Mouse (Mus musculus) forebrain, embryonic 12.5 days (tissue): Measurements from ENCODE around the gene Krt32. TPM values are rescaled to one million over a fixed set of nuclear protein-coding genes. Genes with fewer than 3 reads are reported as not detected.

Source experiments
- ATAC-seq: fragments of 200-750 bp; cut with Nextera tagmentation; 2 replicates; pipeline ENCODE4 v1.8.0; 2017; ENCODE audit warnings: moderate TSS enrichment; ENCODE audit not compliant: low FRiP score
- H3K27ac ChIP-seq: fragments of 300-500 bp; sonication (generic); 2 replicates; pipeline ENCODE4 v1.5.1; 2016; ENCODE audit warnings: mild to moderate bottlenecking
- H3K27me3 ChIP-seq: fragments of 300-500 bp; sonication (generic); 2 replicates; pipeline ENCODE4 v1.6.1; 2016; ENCODE audit warnings: mild to moderate bottlenecking
- H3K36me3 ChIP-seq: fragments of 300-500 bp; sonication (generic); replicated peaks from 2 replicates; pipeline ENCODE4 v1.6.1; 2016; ENCODE audit warnings: mild to moderate bottlenecking
- H3K4me1 ChIP-seq: fragments of 300-500 bp; sonication (generic); 2 replicates; pipeline ENCODE4 v1.6.1; 2016
- H3K4me2 ChIP-seq: fragments of 300-500 bp; sonication (generic); 2 replicates; pipeline ENCODE4 v1.6.1; 2016; ENCODE audit warnings: mild to moderate bottlenecking, moderate library complexity
- H3K4me3 ChIP-seq: fragments of 300-500 bp; sonication (generic); replicated peaks from 2 replicates; pipeline ENCODE4 v1.5.1; 2016; ENCODE audit warnings: mild to moderate bottlenecking
- H3K9ac ChIP-seq: fragments of 300-500 bp; sonication (generic); 2 replicates; pipeline ENCODE4 v1.6.1; 2016; ENCODE audit warnings: mild to moderate bottlenecking
- H3K9me3 ChIP-seq: fragments of 300-500 bp; sonication (generic); 2 replicates; pipeline ENCODE4 v1.6.1; 2016
- WGBS: fragments of 180-500 bp; shearing (Covaris S2); methylation state at CpG from one replicate; pipeline ENCODE4 v1.1.7; 2016; 5-methylcytosine and 5-hydroxymethylcytosine counted together
- polyA plus RNA-seq: library from polyadenylated mRNA; unstranded; fragments of >200 nt; fragmentation: Nextera tagmentation; extraction: Ambion mirVana; gene quantifications from 2 replicates; pipeline ENCODE4 v1.2.1, GENCODE M21; 2016

Gene Krt32
- polyA plus RNA-seq, 1 experiment from 2014 or later, result not detected

GRCm38 (mm10) chr11:100097819-100098218 is 9.8 kb upstream of the Krt32 start:
- no peak for ATAC-seq
- no peak overlapping the region for H3K9ac ChIP-seq
- no peaks in the 10 kb centered on the region for H3K36me3 ChIP-seq
- H3K27ac ChIP-seq, result no peak overlapping the region
- WGBS, result 84% methylated on average over 9 of the region's 9 CpGs
- no peaks in the 10 kb centered on the region for H3K4me1 ChIP-seq
- no peak overlapping the region for H3K4me3 ChIP-seq
- no peaks in the 10 kb centered on the region for H3K9me3 ChIP-seq
- no peak overlapping the region for H3K4me2 ChIP-seq
- no peaks in the 10 kb centered on the region for H3K27me3 ChIP-seq

DNA sequence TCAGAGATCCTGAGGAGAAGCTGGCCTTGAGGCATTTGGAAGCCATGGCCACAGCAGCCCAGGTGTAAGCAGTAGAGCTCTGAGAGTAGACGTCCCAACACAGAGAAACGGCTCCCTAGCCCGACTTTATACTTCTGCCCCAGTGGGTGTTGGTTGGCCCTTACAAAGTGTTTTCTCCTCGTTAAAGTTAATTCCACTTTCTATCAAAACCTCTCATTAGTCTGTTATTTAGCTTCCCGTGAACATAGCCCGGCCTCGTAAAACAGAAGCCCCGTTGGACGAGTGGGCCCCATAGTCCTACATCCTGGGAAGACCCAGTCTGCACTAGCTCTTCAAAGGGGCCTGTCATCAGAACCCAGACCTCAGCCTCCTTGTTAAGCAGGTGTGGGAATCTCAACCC is 8.1 kb upstream of the Krt32 start, which contains the start of gene Krt35:
Gene Krt35 (minus strand): TSS at position 101 of the 400 bp plus-strand sequence.
- 54% methylated on average over 9 of the region's 9 CpGs for WGBS
- no peaks in the 10 kb centered on the region for H3K4me1 ChIP-seq

DNA sequence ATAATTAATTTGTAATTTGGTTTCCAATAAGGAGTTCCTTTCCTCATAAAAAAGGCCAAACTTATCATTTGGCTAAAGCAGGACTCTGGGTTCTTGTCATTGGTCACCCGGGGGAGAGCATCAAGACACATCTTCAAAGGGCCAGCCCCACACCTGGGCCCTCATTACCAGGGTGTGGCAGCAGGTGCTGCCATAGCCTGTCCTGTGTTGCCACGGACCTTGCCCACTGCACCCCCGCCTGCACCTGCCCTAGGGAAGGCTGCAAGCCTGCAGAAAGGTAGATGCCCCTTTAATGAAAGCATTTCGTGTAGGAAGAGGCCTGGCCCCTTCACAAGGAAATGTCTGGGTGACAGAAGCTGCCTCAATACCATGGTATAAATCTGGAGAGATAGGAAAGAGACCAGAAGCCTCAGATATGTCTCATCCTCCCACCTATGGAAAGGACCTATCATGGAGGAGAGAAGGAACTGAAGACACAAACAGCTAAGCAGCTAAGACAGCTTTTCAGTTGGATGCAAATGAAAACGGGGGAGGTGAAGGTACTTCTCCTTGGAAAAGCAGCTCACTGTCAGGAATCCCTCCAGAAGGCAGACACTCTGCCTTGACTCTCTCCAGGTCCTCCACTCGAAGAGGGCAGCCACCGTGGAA is 476 bp upstream of the Krt32 start:
- ATAC-seq, result no peak
- H3K9ac ChIP-seq, result no peak overlapping the region
- no peaks in the 10 kb centered on the region for H3K36me3 ChIP-seq
- H3K4me1 ChIP-seq, result no peaks in the 10 kb centered on the region
- no peaks in the 10 kb centered on the region for H3K9me3 ChIP-seq
- H3K27me3 ChIP-seq, result no peaks in the 10 kb centered on the region
- WGBS, result 69% methylated on average over 7 of the region's 7 CpGs
- H3K4me2 ChIP-seq, result no peak overlapping the region
- no peak overlapping the region for H3K27ac ChIP-seq
- no peak overlapping the region for H3K4me3 ChIP-seq

More for the DNA sequence above, 8.1 kb upstream of the Krt32 start, which contains the start of gene Krt35:
- ATAC-seq, result no peak
- no peak within 1 kb of the TSS for H3K27ac ChIP-seq
- no peak within 1 kb of the TSS for H3K4me3 ChIP-seq
- H3K9me3 ChIP-seq, result no peaks in the 10 kb centered on the region
- H3K36me3 ChIP-seq, result no peaks in the 10 kb centered on the region
- no peak within 1 kb of the TSS for H3K4me2 ChIP-seq
- H3K27me3 ChIP-seq, result no peaks in the 10 kb centered on the region
- no peak within 1 kb of the TSS for H3K9ac ChIP-seq

DNA sequence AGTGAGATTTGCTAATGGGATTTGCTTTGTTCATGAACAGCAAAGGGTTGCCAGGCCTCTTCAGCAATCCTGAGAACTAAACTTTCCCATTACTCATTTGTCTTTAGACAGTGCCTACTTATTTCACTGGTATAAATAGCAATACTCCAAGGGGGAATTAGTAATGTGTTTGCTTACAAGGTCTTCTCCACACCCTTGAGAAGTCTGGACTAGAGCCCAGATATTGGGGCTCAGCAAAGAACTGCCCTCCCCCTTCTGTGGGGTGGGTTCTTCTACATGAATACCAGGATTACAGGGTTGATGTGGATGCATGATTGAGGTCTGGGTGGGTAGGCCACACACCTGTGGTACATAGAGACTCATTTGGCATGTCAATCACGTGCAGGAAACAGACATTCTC is 14.2 kb downstream of the Krt32 start:
- Histone ChIP-seq H3K27ac (no peak overlapping the region), H3K4me1 (peaks cover 2% of the 10 kb centered on the region; the same call in 1 of the 2 replicates), H3K27me3 (no peaks in the 10 kb centered on the region), H3K9me3 (no peaks in the 10 kb centered on the region), H3K4me3 (no peak overlapping the region), H3K9ac (no peak overlapping the region), H3K36me3 (no peaks in the 10 kb centered on the region), H3K4me2 (no peak overlapping the region)
- WGBS, result 50% methylated on average over 1 of the region's 1 CpGs
- ATAC-seq, result no peak

DNA sequence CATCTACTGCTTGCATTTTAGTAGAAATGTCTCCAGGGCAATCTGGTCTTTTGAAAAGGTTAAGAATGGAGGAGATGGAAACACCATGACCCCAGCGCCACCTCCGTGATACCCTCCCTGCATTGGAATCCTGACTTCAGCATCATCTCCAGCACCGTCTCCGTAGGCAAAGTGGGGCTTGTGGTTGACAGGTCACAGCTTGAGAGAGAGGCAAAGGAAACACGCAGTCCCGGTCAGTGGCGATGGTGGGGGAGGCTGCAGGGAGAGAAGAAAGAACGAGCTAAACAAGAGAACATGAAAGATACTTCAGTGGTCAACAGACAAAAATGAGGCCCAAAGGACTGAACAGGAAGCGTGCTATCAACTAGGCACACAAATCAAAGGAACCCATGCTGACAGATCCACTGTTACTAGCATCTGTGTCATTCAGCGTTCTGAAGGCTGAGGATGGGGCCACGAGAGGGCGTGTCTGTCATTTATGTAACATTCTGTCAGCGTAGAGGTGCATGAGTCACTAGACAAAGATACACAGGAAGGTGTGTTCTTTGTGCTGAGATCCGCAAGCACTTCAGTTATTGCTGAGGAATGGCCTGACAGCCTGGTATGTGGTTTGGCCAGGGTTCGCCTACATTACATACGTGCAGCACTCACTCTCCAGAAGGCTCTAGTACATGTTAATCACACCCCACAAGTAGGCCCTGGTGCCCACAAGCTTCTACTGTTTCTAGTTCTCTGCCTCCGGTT is 20.6 kb downstream of the Krt32 start:
- H3K27me3 ChIP-seq, result no peaks in the 10 kb centered on the region
- H3K9ac ChIP-seq, result no peak overlapping the region
- no peak overlapping the region for H3K27ac ChIP-seq
- H3K36me3 ChIP-seq, result no peaks in the 10 kb centered on the region
- H3K4me3 ChIP-seq, result no peak overlapping the region
- H3K4me2 ChIP-seq, result no peak overlapping the region
- WGBS, result 88% methylated on average over 17 of the region's 17 CpGs
- no peak for ATAC-seq
- H3K9me3 ChIP-seq, result no peaks in the 10 kb centered on the region
- H3K4me1 ChIP-seq, result no peaks in the 10 kb centered on the region

DNA sequence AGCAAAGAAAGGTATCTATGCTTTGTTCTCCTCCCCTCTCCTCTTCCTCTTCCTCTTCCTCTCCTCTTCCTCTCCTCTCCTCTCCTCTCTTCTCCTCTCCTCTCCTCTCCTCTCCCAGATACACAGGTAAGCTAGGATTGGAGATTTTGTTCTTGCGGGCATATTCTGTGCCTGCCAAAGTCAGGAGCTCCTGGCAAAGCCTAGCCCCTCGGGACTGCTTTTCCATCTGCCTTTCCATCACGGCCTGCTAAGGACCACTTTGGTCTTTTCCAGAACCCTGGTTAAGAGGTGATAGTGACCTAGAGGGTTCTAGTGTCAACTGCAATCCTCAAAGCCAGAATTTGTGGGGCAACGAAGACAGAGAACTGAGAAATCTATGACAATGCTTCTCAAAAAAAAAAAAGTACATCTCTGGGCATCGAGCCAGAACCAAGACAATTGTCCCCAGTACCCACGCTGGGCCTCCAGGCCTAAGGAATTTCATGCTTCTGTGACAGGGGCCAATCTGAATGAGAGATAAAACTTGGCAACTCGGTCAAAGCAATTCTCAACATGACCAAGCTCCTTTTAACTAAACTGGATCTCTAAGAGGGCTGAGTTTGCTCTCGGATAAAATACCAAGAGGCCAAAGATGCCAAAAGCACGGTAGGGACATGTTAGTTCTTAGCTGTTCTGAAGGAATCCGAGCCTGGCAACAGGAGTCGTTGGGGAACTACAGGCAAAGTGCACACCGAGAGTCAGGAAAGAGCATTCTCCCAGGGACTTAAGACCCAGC is 21.6 kb downstream of the Krt32 start:
- no peaks in the 10 kb centered on the region for H3K4me1 ChIP-seq
- no peak for ATAC-seq
- H3K4me3 ChIP-seq, result no peak overlapping the region
- H3K9me3 ChIP-seq, result no peaks in the 10 kb centered on the region
- no peaks in the 10 kb centered on the region for H3K36me3 ChIP-seq
- no peak overlapping the region for H3K27ac ChIP-seq
- 81% methylated on average over 12 of the region's 12 CpGs for WGBS
- H3K9ac ChIP-seq, result no peak overlapping the region
- no peaks in the 10 kb centered on the region for H3K27me3 ChIP-seq
- H3K4me2 ChIP-seq, result no peak overlapping the region

DNA sequence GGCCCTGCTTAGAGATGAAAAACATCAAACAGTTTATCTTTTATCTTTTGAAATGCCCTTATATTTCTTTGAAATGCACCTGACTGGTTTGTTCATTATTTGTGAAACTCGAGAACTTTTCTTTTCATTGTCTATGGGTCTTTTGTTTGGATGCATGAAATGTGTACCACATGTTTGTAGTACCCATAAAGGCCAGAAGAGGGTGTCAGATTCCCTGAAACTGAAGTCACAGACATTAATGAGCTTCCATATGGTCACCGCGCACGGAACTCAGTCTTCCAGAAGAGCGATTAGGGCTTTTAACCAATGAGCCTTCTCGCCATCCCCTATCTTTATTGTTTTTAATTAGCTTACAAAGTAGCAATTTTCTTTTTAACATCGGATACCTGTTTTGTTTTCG is 29.2 kb downstream of the Krt32 start:
- no peaks in the 10 kb centered on the region for H3K27me3 ChIP-seq
- no peak overlapping the region for H3K9ac ChIP-seq
- H3K4me2 ChIP-seq, result no peak overlapping the region
- no peaks in the 10 kb centered on the region for H3K36me3 ChIP-seq
- ATAC-seq, result no peak
- no peaks in the 10 kb centered on the region for H3K4me1 ChIP-seq
- H3K9me3 ChIP-seq, result no peaks in the 10 kb centered on the region
- no peak overlapping the region for H3K4me3 ChIP-seq
- 62% methylated on average over 8 of the region's 8 CpGs for WGBS
- no peak overlapping the region for H3K27ac ChIP-seq

DNA sequence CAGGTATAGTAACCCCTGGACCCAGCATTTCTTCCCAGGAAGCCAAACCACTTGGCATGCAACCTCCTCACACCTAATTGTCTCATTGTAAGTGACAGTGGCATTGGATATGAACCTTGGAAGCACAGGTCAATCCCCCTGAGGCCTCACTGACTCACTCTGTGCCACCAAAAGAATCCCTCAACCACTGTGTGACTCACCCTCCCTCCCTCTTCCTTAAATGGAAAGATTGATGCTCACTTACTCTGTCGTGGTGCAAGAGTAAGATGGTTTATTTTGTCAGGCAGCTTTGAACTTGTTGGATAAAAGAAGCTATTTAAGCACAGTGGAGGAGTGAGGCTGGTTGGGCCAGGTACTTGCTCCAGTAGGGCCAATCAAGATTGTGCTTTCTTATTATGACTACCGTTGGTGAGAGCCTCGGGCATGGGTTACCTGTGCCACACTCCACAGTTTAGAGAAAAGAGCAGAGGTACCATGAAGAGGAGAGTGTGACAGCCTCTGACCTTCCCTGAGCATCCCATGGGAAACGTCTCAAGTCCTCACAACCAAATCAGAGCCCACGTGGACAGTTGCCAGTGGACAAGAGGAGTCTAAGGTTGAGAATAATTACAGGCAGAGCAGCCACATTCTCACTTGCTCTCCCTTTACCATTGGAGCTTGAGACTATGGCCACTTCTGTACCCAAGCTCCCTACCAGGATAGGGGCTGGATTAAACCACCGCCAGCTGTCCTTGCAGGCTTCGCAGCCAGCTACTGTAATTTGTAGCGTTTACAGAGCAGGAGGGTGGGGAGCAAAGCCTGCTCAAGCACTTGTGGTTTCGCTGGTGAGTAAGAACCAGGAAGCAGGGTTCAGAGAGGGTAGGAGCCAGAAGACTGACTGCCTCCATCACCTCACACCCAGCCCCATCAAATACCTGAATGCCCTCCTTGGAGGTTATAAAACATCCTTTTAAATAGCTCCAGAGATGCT is 32.1 kb downstream of the Krt32 start:
- Histone ChIP-seq H3K36me3 (no peaks in the 10 kb centered on the region), H3K9me3 (no peaks in the 10 kb centered on the region), H3K4me3 (no peak overlapping the region), H3K27ac (no peak overlapping the region), H3K4me1 (no peaks in the 10 kb centered on the region), H3K4me2 (no peak overlapping the region), H3K27me3 (no peaks in the 10 kb centered on the region), H3K9ac (no peak overlapping the region)
- 80% methylated on average over 9 of the region's 9 CpGs for WGBS
- no peak for ATAC-seq

GRCm38 (mm10) chr11:100050451-100050850 is 37.6 kb downstream of the Krt32 start, which contains the start of gene Krt31:
Gene Krt31 (minus strand): TSS chr11:100050551.
- H3K9me3 ChIP-seq, result no peaks in the 10 kb centered on the region
- no peaks in the 10 kb centered on the region for H3K4me1 ChIP-seq
- ATAC-seq, result no peak
- no peak within 1 kb of the TSS for H3K4me3 ChIP-seq
- H3K9ac ChIP-seq, result no peak within 1 kb of the TSS
- H3K36me3 ChIP-seq, result no peaks in the 10 kb centered on the region
- 83% methylated on average over 3 of the region's 3 CpGs for WGBS
- no peak within 1 kb of the TSS for H3K27ac ChIP-seq
- no peak within 1 kb of the TSS for H3K4me2 ChIP-seq
- no peaks in the 10 kb centered on the region for H3K27me3 ChIP-seq

GRCm38 (mm10) chr11:100047193-100047592 is 40.8 kb downstream of the Krt32 start:
- ATAC-seq, result no peak
- no peaks in the 10 kb centered on the region for H3K4me1 ChIP-seq
- H3K27ac ChIP-seq, result no peak overlapping the region
- 95% methylated on average over 2 of the region's 2 CpGs for WGBS
- H3K4me3 ChIP-seq, result no peak overlapping the region
- H3K9me3 ChIP-seq, result no peaks in the 10 kb centered on the region
- no peaks in the 10 kb centered on the region for H3K36me3 ChIP-seq
- H3K27me3 ChIP-seq, result no peaks in the 10 kb centered on the region
- no peak overlapping the region for H3K4me2 ChIP-seq
- H3K9ac ChIP-seq, result no peak overlapping the region

- no peak overlapping the region for H3K27ac ChIP-seq
- 85% methylated on average over 6 of the region's 6 CpGs for WGBS
Measured at GRCm38 (mm10) chr11:100046303-100046866, 41.6 kb downstream of the Krt32 start.

More at GRCm38 (mm10) chr11:100046303-100046866, 41.6 kb downstream of the Krt32 start:
- H3K9ac ChIP-seq, result no peak overlapping the region
- no peak overlapping the region for H3K4me2 ChIP-seq
- H3K27me3 ChIP-seq, result no peaks in the 10 kb centered on the region
- no peaks in the 10 kb centered on the region for H3K4me1 ChIP-seq
- no peak overlapping the region for H3K4me3 ChIP-seq
- ATAC-seq, result no peak
- no peaks in the 10 kb centered on the region for H3K36me3 ChIP-seq
- no peaks in the 10 kb centered on the region for H3K9me3 ChIP-seq
